Mouse (Mus musculus): Measurements from ENCODE around the gene Rnf220. TPM values are rescaled to one million over a fixed set of nuclear protein-coding genes. Genes with fewer than 3 reads are reported as not detected.
A peak's percentile ranks its signal among the peaks of the same experiment; 100 is the strongest.

Rnf220 gene
- total and polyA plus RNA-seq, 3 experiments, result 64.4 to 117 (median 86.8) TPM

DNA sequence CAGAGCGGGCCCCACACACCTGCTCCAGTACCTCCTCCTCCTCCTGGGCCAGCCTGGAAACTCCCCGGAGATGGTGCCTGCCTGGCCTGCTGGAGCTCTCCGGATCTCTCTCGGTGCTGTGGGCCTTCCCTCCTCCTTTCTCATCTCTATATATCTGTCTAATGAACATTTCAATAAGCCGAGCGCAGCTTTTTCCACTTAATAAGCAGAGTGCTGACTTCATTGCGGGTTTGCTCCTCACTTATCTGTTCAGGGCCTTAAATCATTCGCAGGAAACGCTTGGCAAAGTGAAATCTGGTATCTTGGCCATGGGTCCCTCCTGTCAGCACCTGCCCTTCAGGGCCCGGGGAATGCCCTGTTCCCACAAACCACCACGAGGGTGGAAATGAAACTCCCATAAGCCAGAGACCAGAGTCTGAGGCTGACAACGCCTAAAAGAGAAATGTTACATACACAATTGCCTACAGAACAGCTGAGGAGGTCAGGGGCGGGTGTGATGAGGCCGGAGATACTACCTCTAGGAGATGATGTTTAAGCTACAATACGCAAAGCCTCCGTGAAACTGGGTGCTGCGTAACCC, 137.0 kb downstream of the Rnf220 start (continued):
- TF ChIP-seq MEF2A (IDR thresholded peaks at IDR 0.05; ENCODE audit: borderline replicate concordance, low read depth, low read length) (peak; percentile 62; the same call in 1 of the 2 replicates), NELFE (IDR thresholded peaks at IDR 0.05; ENCODE audit: low read depth, low read length) (no peak), ZC3H11A (IDR thresholded peaks at IDR 0.05; ENCODE audit: low read depth, low read length) (no peak), ETS1 (conservative IDR thresholded peaks at IDR 0.05; ENCODE audit: low read depth, low read length) (peak; percentile 35; the same call in 1 of the 2 replicates), GABPA (IDR thresholded peaks at IDR 0.05; ENCODE audit: insufficient replicate concordance, low read depth, low read length) (no peak)

DNA sequence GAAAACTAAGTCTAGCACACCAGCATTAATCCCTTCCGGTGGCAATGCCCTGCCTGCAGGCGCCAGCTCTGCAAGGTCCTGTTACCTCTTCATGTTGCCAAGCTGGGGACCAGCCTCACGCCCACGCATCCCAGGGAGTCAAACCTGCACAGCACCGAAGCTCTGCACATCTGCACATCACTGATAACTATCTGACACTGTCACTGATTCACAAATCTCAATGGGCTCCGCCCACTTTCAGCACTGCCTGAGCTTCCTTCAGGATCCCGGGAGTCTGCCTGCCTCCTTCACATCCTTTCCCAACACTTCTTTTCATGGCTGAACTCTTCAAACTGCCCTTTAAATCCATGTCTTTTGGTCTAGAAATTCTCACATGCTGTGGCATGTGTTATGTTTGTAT, 138.9 kb downstream of the Rnf220 start:
- Histone ChIP-seq H3K9me3 (replicated peaks; ENCODE audit: low read length) (no peaks in the 10 kb centered on the region), H3K4me1 (ENCODE audit: control insufficient read depth in 1 of 2, insufficient read depth in 2 of 2) (peaks cover 16 to 90% of the 10 kb centered on the region in 2 experiments), H3K27me3 (replicated peaks) (no peaks in the 10 kb centered on the region), H3K27ac (ENCODE audit: insufficient read depth, low read depth) (no peak overlapping the region), H3K4me2 (ENCODE audit: insufficient read depth, low read depth, poor library complexity, severe bottlenecking) (no peak overlapping the region), H3K36me3 (replicated peaks in 1 of 2; ENCODE audit: control insufficient read depth in 1 of 2, insufficient read depth in 1 of 2, low read length in 1 of 2) (no peaks in the 10 kb centered on the region), H3K79me2 (replicated peaks; ENCODE audit: control insufficient read depth, extremely low read depth, insufficient read depth, poor library complexity, severe bottlenecking) (no peaks in the 10 kb centered on the region), H3K4me3 (replicated peaks in 1 of 3; ENCODE audit: low read depth in 2 of 3, low read length in 2 of 3, poor library complexity in 1 of 3) (no peak overlapping the region), H3K9ac (ENCODE audit: insufficient read depth, low read depth) (no peak overlapping the region)
- no peak for DNase-seq (ENCODE audit: extremely low read depth)
- TF ChIP-seq E2F4 (IDR thresholded peaks at IDR 0.05; ENCODE audit: insufficient replicate concordance, low read depth, low read length) (no peak), CHD1 (IDR thresholded peaks at IDR 0.05; ENCODE audit: low read depth, low read length) (no peak), JUND (conservative IDR thresholded peaks at IDR 0.05; ENCODE audit: low read depth, low read length) (no peak), ZNF384 (IDR thresholded peaks at IDR 0.05; ENCODE audit: low read depth, low read length) (no peak), CTCF (conservative IDR thresholded peaks at IDR 0.05 in 1 of 2, IDR thresholded peaks at IDR 0.05 in 1 of 2; ENCODE audit: low read depth in 2 of 2, low read length in 2 of 2) (no peak), CHD2 (IDR thresholded peaks at IDR 0.05; ENCODE audit: low read length) (no peak), MAX (IDR thresholded peaks at IDR 0.05; ENCODE audit: low read length) (no peak), NELFE (IDR thresholded peaks at IDR 0.05; ENCODE audit: low read depth, low read length) (no peak), BHLHE40 (IDR thresholded peaks at IDR 0.05; ENCODE audit: low read depth, low read length) (no peak), USF1 (IDR thresholded peaks at IDR 0.05; ENCODE audit: low read depth, low read length) (no peak), NRF1 (IDR thresholded peaks at IDR 0.05; ENCODE audit: low read depth, low read length) (no peak), UBTF (IDR thresholded peaks at IDR 0.05; ENCODE audit: low read depth, low read length) (no peak), ZC3H11A (IDR thresholded peaks at IDR 0.05; ENCODE audit: low read depth, low read length) (no peak), MAFK (IDR thresholded peaks at IDR 0.05; ENCODE audit: insufficient replicate concordance, low read length) (no peak), MEF2A (IDR thresholded peaks at IDR 0.05; ENCODE audit: borderline replicate concordance, low read depth, low read length) (no peak), PAX5 (IDR thresholded peaks at IDR 0.05; ENCODE audit: low read length) (no peak)
- in situ Hi-C loops (cut with MboI; ENCODE audit: low pct_ligation_motif_present, low pct_unique_long_range_greater_than_20kb, low sequenced_read_pairs) (no loop called here), dilution Hi-C loops (cut with MboI; ENCODE audit: extremely low pct_ligation_motif_present, extremely low pct_unique_long_range_greater_than_20kb, low sequenced_read_pairs) (no loop called here)

DNA sequence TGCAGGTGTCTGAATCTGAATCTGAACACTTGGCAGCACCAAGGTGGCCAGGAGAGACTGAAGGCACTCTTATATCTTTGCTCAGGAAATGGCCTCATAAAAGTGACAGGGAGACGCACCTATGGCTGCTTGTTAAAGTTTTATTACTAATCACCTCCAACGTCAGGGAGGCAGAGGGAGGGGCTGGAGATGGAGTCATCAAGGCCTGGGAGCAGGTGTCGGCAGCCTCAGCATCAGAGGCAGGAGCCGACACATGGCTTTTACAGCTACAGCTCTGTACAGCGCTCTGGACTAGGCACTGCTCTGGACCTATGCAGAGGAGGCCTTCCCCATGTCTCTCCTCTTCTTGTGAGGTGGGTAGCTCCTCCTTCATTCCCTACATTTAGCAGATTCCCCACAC, 139.7 kb downstream of the Rnf220 start:
- Histone ChIP-seq H3K36me3 (replicated peaks in 1 of 2; ENCODE audit: control insufficient read depth in 1 of 2, insufficient read depth in 1 of 2, low read length in 1 of 2) (no peaks in the 10 kb centered on the region), H3K79me2 (replicated peaks; ENCODE audit: control insufficient read depth, extremely low read depth, insufficient read depth, poor library complexity, severe bottlenecking) (no peaks in the 10 kb centered on the region), H3K27me3 (replicated peaks) (no peaks in the 10 kb centered on the region), H3K4me3 (replicated peaks in 1 of 3; ENCODE audit: low read depth in 2 of 3, low read length in 2 of 3, poor library complexity in 1 of 3) (no peak overlapping the region), H3K9me3 (replicated peaks; ENCODE audit: low read length) (no peaks in the 10 kb centered on the region), H3K27ac (ENCODE audit: insufficient read depth, low read depth) (no peak overlapping the region), H3K4me2 (ENCODE audit: insufficient read depth, low read depth, poor library complexity, severe bottlenecking) (no peak overlapping the region), H3K9ac (ENCODE audit: insufficient read depth, low read depth) (no peak overlapping the region), H3K4me1 (ENCODE audit: control insufficient read depth in 1 of 2, insufficient read depth in 2 of 2) (peaks cover 16 to 83% of the 10 kb centered on the region in 2 experiments)
- no peak for DNase-seq (ENCODE audit: extremely low read depth)
- dilution Hi-C loops (cut with MboI; ENCODE audit: extremely low pct_ligation_motif_present, extremely low pct_unique_long_range_greater_than_20kb, low sequenced_read_pairs) (no loop called here), in situ Hi-C loops (cut with MboI; ENCODE audit: low pct_ligation_motif_present, low pct_unique_long_range_greater_than_20kb, low sequenced_read_pairs) (no loop called here)
- no peak for TF ChIP-seq ZKSCAN1 (IDR thresholded peaks at IDR 0.05; ENCODE audit: borderline replicate concordance, low read depth, low read length)
- no peak for TF ChIP-seq JUND (conservative IDR thresholded peaks at IDR 0.05; ENCODE audit: low read depth, low read length)
- no peak for TF ChIP-seq MAZ (IDR thresholded peaks at IDR 0.05; ENCODE audit: low read depth, low read length)
- no peak for TF ChIP-seq MXI1 (IDR thresholded peaks at IDR 0.05; ENCODE audit: low read depth, low read length)
- no peak for TF ChIP-seq USF2 (conservative IDR thresholded peaks at IDR 0.05; ENCODE audit: low read depth, low read length)
- TF ChIP-seq CHD1 (IDR thresholded peaks at IDR 0.05; ENCODE audit: low read depth, low read length), result no peak
- TF ChIP-seq POLR2AphosphoS2 (IDR thresholded peaks at IDR 0.05; ENCODE audit: low read depth, low read length), result no peak

Measured in CH12.LX (cell line).